Mouse (Mus musculus): ENCODE measurements around the gene Brd4.

DNA sequence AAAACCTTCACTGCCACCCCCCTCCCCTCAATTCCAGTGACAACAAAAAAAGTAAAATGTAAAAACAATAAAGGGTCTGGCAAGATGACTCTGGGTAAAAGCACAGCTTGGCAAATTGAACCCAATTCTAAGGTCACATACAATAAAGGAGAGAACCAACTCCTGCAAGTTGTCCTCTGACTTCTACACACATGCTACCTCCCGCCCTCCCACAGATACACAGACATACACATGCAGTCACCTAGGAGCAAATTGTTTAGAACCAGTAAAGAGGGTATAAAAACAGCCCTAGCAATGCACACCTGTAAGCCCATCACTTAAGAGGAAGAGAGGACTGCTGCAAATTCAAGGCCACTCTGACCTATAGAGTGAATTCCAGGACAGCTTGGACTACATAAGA lies 38.3 kb upstream of the Brd4 start:
- no peak for TF ChIP-seq EP300 (IDR thresholded peaks at IDR 0.05; ENCODE audit: low read depth in 1 of 2, low read length in 2 of 2)
- TF ChIP-seq ELF1 (IDR thresholded peaks at IDR 0.05; ENCODE audit: low read depth, low read length): no peak
- no peak for TF ChIP-seq MAX (IDR thresholded peaks at IDR 0.05; ENCODE audit: low read length)
- TF ChIP-seq E2F4 (IDR thresholded peaks at IDR 0.05; ENCODE audit: borderline replicate concordance, low read depth, low read length): no peak
- no peak for TF ChIP-seq CTCF (IDR thresholded peaks at IDR 0.05 in 2 of 3, conservative IDR thresholded peaks at IDR 0.05 in 1 of 3; ENCODE audit: control insufficient read depth in 1 of 3, insufficient read depth in 1 of 3, low read depth in 2 of 3, low read length in 3 of 3, poor library complexity in 1 of 3, severe bottlenecking in 1 of 3)

Data from MEL (cell line).